Mouse (Mus musculus): Measurements from ENCODE around the gene Pard3.

Gene Pard3

GRCm38 (mm10) chr8:127300493-127300892 is 236.8 kb downstream of the Pard3 start:
- DNase-seq: no peak

- no peak for DNase-seq
These were observed 239.3 kb downstream of the Pard3 start for GRCm38 (mm10) chr8:127302847-127303445.

DNA sequence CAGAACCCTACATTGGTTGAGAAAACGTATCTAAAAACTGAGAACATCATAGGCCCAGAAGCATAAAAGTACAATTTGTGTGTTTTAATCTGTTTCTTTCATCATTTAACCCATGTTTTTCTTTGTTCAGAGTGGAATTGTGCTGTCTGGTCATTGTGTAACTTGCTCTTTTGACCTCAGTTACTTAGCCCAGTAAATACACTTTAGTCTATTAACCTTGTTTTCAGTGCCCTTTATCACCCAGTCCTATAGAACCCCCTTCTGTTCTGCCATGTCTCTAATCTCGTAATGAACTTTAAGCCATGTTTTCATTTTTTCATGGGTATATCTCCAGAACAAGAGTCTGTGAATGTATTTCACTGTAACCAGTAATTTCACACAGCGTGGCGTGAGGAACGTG is 243.3 kb downstream of the Pard3 start:
- no peak for DNase-seq

- DNase-seq: no peak
These were observed 245.7 kb downstream of the Pard3 start for GRCm38 (mm10) chr8:127309363-127309762.

- no peak for DNase-seq
These were observed 252.1 kb downstream of the Pard3 start for GRCm38 (mm10) chr8:127315811-127316210.

DNA sequence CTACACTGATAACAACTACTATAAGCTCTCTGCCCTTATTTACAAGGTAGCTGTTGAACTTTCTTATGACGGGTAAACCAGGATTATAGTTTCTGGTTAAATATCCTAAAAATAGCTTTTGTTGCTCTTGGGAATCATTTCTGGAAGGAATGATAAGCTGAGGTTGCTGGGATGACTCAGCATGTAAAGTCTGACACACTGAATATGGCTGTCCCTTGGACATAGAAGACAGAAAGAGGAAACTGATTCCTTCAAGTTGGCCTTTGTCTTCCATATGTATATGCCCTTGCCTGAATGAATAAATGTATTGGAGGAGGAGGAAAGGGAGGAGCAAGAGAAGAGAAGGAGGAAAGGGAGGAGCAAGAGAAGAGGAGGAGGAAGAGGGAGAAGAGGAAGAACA is 254.2 kb downstream of the Pard3 start:
- no peak for DNase-seq

GRCm38 (mm10) chr8:127318377-127319159 is 254.9 kb downstream of the Pard3 start:
- DNase-seq: no peak

GRCm38 (mm10) chr8:127320930-127321329 is 257.2 kb downstream of the Pard3 start:
- DNase-seq: no peak

- DNase-seq: no peak
These were observed 260.1 kb downstream of the Pard3 start for GRCm38 (mm10) chr8:127323583-127324360.

DNA sequence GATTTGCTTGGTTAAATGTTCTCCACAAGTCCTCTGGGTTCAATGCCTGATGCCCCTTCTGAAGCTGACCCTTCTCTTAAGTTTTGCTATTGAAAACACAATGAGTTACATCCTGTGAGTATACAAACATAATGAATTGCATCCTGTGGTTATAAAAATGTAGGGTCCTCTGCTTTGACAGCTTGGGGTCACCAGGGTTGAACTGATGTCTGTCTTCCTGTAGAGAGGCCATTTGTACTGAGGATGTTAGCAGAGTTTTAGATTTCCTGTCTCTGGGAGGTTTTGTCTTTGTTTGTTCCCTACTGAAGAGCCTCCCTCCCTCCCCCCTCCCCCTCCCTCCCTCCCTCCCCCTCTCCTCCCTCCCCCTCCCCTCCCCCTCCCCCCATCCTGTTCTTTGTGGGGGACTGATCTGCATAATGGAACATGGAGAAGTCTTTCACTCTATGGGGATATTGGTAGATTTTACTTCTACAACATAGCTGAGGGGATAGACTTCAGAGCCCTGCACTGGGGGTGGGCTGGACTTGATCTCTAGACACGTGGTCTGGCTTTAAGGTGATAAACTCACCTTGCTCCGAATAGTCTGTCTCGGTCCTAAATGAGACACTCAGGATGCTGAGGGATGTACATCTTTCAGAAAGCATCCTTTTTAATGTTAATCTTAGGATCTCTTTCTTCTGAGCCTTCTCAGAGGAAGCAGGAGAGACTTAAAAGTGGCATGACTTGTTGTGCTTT is 261.3 kb downstream of the Pard3 start:
- no peak for DNase-seq

DNA sequence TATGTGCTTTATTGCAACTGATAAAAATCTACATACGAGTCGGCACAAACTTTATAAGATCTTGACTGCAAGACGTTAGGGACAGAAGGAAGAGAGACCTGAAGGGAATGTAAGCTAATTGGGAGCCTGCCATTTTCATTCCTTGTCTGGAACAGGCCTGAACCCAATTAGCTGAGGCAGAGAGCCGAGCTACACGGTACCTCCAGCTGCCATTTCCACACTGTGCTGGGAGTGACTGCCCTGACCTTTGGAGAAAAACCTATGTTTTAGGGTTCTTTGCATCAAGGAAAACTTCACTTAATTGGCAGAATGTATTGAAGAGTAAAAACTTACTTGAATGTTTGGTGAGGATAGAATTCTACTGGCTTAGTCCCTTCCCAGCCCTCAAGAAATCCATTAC is 262.1 kb downstream of the Pard3 start:
- no peak for DNase-seq

DNA sequence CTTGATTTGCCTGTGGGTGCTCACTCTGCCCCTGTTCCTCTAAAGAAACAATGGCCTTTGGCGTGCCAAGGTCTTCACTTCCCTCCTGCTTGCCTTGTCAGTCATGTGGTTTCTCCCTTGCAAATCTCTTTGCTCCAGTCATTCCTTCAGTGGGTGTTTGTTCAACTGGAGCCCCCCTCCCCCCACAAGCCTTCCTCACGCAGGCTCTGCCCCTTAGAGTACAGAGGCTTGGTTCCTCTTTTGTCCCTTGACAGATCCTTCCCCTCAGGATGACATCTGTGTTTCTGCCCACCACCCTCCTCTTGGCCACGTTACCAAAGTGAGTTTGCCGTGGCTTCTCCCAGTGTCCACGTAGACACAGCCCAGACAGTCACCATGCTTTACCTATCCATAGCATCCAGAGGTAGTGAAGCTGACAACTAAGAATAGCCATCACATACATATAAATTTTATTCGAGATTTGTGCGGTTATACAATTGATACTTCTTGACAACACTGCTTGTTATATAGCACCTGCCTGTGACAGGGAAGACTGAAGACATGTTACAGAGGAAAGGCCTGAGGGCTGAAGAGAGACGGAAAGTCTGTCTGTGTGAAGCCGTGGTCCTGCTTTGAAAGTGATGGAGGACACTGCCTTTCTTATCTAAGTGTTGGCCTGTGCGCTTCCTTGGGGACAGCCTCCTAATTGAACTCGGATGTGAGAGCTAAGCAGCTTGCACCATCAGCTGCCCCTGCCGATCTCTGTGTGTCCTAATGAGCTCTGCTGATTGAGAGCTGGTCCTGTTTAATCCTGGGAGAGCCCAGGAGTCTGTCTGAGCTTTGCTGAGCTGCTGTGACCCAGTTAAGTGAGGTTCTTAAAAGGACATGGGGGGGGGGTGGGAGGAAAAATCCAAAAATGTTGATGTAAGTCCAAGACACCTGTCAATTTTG is 266.8 kb downstream of the Pard3 start:
- no peak for DNase-seq

DNA sequence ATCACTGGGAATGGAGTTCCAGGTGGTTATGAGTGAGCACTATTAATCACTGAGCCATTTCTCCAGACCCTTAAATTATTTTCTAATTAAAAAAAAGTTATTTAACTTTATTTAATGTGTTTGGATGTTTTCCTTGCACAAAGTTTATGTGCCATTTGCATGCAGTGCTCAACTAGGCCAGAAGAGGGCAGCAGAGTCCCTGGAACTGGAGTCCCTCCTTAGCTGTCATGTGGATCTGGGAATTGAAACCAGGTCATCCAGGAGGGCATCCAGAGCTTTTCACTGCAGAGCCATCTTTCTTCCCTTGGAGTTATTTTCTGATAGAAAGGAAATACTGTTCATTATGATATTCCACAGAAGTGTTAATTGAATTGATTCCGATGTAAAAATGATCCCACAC is 268.1 kb downstream of the Pard3 start:
- peak; percentile 51 to 54 for DNase-seq

- no peak for DNase-seq
These were observed 271.5 kb downstream of the Pard3 start for GRCm38 (mm10) chr8:127335216-127335615.

DNA sequence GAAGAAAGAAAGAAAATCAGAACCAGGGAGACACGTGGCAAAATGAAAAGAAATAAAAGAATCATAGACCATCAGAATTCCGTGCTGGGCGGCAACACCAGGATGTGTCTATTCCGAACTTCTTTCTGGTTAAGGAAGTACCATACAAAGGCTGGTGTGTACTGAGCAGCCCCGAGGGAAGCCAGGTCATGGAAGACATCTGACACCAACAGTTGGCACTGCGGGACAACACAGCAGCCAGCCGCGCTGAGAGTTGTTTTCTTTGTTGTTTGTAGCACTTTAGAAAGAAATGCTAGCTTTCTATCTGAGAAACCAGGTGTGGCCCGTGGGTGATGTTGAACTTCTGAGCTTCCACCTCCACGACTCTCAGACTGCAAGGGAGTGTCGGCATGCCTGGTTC is 274.5 kb downstream of the Pard3 start:
- no peak for DNase-seq

GRCm38 (mm10) chr8:127341046-127341445 is 277.4 kb downstream of the Pard3 start:
- DNase-seq: no peak

DNA sequence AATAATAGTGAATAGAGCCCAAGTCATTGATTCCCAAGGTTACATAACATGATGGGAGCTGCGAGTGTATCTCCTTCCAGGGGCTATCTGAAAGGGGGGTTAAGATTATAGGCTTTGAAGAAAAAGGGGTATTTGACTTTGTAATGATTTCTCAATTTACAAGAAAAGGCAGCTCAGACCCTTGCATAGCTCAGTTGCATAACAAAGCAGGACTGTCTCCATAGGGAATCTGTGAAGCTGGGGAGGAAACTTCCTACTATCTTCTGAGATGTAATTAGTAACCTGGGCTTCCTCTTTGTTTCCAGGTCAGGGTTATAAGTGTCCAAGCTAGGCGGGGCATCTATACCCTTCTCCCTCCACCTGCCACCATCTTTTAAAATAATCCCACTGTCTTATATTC is 279.4 kb downstream of the Pard3 start:
- no peak for DNase-seq

DNA sequence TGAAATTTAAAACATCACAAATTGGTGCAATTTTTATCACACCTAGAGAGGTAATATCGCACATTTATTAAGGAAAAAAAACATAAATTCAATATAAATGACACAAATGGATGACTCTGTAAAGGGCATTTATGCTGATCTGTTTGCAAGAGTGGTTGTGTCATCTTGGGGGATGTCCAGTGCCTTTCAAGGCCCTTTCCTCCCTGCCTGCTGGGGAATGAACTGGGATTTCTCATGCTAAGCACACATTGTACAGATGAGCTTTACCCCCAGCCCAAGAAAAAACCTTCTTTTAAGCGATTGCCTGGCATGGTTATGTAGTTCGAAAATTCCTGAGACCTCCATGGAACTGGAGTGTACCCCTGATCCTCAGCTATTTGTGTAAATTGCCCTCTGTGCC is 280.7 kb downstream of the Pard3 start:
- no peak for DNase-seq

DNA sequence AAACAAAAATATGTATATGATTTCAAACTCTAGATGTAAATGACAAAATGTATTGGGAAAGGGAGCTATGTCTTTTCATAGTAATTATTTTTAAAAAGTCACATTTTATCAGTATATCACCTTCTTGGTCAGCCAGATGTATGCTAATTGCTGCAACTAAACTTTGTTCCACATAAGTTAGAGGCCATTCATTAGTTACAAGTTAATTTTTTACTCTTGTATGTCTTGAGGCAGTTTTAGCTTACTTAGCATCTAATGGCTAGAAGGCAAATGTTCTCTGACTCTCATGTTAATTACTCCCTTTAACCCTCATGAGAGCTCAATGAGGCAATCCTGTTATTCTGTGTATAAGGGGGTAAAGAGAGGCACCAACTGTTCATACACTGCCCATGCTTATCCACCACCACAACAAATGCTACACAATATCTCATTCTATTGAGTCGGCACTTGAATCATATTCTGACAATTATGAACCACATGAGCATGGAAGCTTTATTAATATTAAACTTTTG is 282.3 kb downstream of the Pard3 start:
- DNase-seq: no peak

GRCm38 (mm10) chr8:127347890-127348495 is 284.3 kb downstream of the Pard3 start:
- no peak for DNase-seq

GRCm38 (mm10) chr8:127361796-127362195 is 298.1 kb downstream of the Pard3 start:
- no peak for DNase-seq
